Mouse (Mus musculus) intestine, postnatal 0 days (tissue): Measurements from ENCODE around the gene Btbd8. TPM values are rescaled to one million over a fixed set of nuclear protein-coding genes. Genes with fewer than 3 reads are reported as not detected.

Source experiments
- ATAC-seq: fragments of 200-750 bp; cut with Nextera tagmentation; 2 replicates; pipeline ENCODE4 v1.8.0; 2017; ENCODE audit warnings: mild to moderate bottlenecking, moderate TSS enrichment, moderate library complexity
- H3K27ac ChIP-seq: fragments of 300-500 bp; sonication (generic); 2 replicates; pipeline ENCODE4 v1.5.1; 2014; ENCODE audit warnings: mild to moderate bottlenecking, low read depth, low read length, moderate library complexity
- H3K27me3 ChIP-seq: fragments of 300-500 bp; sonication (generic); replicated peaks from 2 replicates; pipeline ENCODE4 v1.6.1; 2014; ENCODE audit warnings: low read length, mixed read lengths; ENCODE audit not compliant: control insufficient read depth, insufficient read depth
- H3K36me3 ChIP-seq: fragments of 300-500 bp; sonication (generic); 2 replicates; pipeline ENCODE4 v1.6.1; 2014; ENCODE audit warnings: mild to moderate bottlenecking, moderate library complexity; ENCODE audit not compliant: control insufficient read depth, insufficient read depth
- H3K4me1 ChIP-seq: fragments of 300-500 bp; sonication (generic); replicated peaks from 2 replicates; pipeline ENCODE4 v1.6.1; 2014; ENCODE audit warnings: antibody characterized with exemption, low read length, mixed read lengths; ENCODE audit not compliant: control insufficient read depth, insufficient read depth
- H3K4me2 ChIP-seq: fragments of 300-500 bp; sonication (generic); replicated peaks from 2 replicates; pipeline ENCODE4 v1.6.1; 2014; ENCODE audit warnings: low read depth, mild to moderate bottlenecking, moderate library complexity
- H3K4me3 ChIP-seq: fragments of 300-500 bp; sonication (generic); 2 replicates; pipeline ENCODE4 v1.5.1; 2014; ENCODE audit warnings: low read depth, low read length
- H3K9ac ChIP-seq: fragments of 300-500 bp; sonication (generic); 2 replicates; pipeline ENCODE4 v1.6.1; 2014; ENCODE audit warnings: mild to moderate bottlenecking, low read depth, low read length
- H3K9me3 ChIP-seq: fragments of 300-500 bp; sonication (generic); 2 replicates; pipeline ENCODE4 v1.6.1; 2016; ENCODE audit warnings: mixed run types; ENCODE audit not compliant: control insufficient read depth
- CTCF ChIP-seq: sonication (generic); IDR thresholded peaks from 2 replicates; pipeline ENCODE4 v1.5.1; 2016; ENCODE audit warnings: low read depth, mild to moderate bottlenecking, control low read depth, antibody characterized with exemption, moderate library complexity
- whole genome bisulfite sequencing: fragments of 180-500 bp; shearing (Covaris S2); extraction: QIAGEN DNeasy Blood & Tissue Kit; methylation state at CpG from one replicate; pipeline ENCODE4 v1.1.7; 2014; 5-methylcytosine and 5-hydroxymethylcytosine counted together
- polyA plus RNA-seq: library from polyadenylated mRNA; unstranded; fragments of >200 nt; fragmentation: Nextera tagmentation; extraction: Ambion mirVana; gene quantifications from 2 replicates; pipeline ENCODE4 v1.2.1, GENCODE M21; 2015

Btbd8 gene
- polyA plus RNA-seq, 1 experiment from 2014 or later = 1.3 TPM

DNA sequence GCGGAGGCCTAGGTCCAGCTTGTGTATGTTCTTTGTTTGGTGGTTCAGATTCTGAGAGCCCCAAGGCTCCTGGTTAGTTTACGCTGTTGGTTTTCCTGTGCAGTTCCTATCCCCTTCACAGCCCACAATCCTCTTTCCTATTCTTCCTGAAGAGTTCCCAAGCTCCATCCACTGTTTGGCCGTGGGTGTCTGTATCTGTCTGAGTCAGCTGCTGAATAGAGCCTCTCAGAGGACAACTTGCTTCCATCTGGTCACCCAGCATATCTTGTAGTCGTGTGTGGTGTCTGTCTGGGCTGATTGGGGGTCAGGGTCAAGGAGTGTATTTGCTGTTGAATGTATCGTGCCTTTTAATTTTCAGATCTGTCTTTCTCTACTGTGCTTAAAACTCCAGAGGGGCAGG, 4.1 kb downstream of the Btbd8 start:
- no peak overlapping the region for H3K9ac ChIP-seq
- H3K4me1 ChIP-seq = no peaks in the 10 kb centered on the region
- H3K27me3 ChIP-seq = no peaks in the 10 kb centered on the region
- no peak overlapping the region for H3K27ac ChIP-seq
- no peaks in the 10 kb centered on the region for H3K9me3 ChIP-seq
- TF ChIP-seq CTCF = no peak
- H3K4me2 ChIP-seq = no peak overlapping the region
- H3K4me3 ChIP-seq = no peak overlapping the region
- WGBS = 81% methylated on average over 5 of the region's 5 CpGs
- no peak for ATAC-seq
- H3K36me3 ChIP-seq = no peaks in the 10 kb centered on the region

DNA sequence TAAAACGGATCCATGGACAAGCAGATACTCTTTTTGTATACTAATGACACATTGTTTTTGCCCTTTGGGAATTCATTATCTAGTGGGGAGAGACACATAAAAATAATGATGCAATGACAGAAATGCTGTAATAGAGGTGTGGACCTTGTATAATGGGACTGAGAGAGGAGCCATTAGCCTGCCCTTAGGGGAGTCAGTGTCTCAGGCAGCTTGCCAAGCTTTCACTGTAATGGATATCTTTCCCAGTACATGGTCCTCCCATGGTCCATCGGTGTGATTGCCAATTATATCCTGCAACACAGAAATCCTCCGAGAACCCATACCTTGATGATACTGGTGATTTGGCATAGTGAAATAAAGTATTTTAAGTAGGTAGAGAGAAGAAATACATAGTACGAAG, 6.5 kb downstream of the Btbd8 start:
- Histone ChIP-seq H3K36me3 (no peaks in the 10 kb centered on the region), H3K9ac (no peak overlapping the region), H3K4me1 (no peaks in the 10 kb centered on the region), H3K27ac (no peak overlapping the region), H3K9me3 (no peaks in the 10 kb centered on the region), H3K4me2 (no peak overlapping the region), H3K4me3 (no peak overlapping the region), H3K27me3 (no peaks in the 10 kb centered on the region)
- 88% methylated on average over 4 of the region's 4 CpGs for WGBS
- no peak for TF ChIP-seq CTCF
- ATAC-seq = no peak

DNA sequence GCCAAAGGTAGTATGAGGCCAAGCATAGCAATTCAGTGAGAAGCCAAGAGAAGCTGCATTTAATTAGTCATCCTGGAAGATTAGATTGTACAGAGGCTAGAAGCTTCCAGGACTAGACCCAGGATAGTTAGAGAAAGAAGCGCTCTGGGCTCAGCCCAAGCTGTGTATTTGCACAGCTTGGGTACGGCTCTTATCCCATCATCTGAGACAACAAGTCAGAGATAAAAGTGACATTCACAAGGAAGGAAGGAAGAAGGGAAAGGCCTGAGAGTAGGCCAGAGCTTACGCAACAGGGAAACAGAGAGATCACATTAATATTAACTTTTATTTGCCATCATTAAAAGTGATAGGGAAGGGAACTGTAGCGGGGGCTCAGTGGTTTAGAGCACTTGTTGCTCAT, 10.2 kb downstream of the Btbd8 start:
- WGBS = 36% methylated on average over 4 of the region's 4 CpGs
- H3K36me3 ChIP-seq = no peaks in the 10 kb centered on the region
- no peak overlapping the region for H3K4me3 ChIP-seq
- H3K27me3 ChIP-seq = no peaks in the 10 kb centered on the region
- H3K9ac ChIP-seq = no peak overlapping the region
- no peak for ATAC-seq
- no peaks in the 10 kb centered on the region for H3K9me3 ChIP-seq
- H3K27ac ChIP-seq = no peak overlapping the region
- no peaks in the 10 kb centered on the region for H3K4me1 ChIP-seq
- no peak for TF ChIP-seq CTCF
- no peak overlapping the region for H3K4me2 ChIP-seq

GRCm38 (mm10) chr5:107448784-107449183, 11.0 kb downstream of the Btbd8 start:
- H3K27me3 ChIP-seq = no peaks in the 10 kb centered on the region
- no peak overlapping the region for H3K27ac ChIP-seq
- no peak for ATAC-seq
- H3K4me2 ChIP-seq = no peak overlapping the region
- no peaks in the 10 kb centered on the region for H3K4me1 ChIP-seq
- H3K4me3 ChIP-seq = no peak overlapping the region
- TF ChIP-seq CTCF = no peak
- no peak overlapping the region for H3K9ac ChIP-seq
- no peaks in the 10 kb centered on the region for H3K36me3 ChIP-seq
- no peaks in the 10 kb centered on the region for H3K9me3 ChIP-seq
- 81% methylated on average over 4 of the region's 4 CpGs for WGBS

- H3K9me3 ChIP-seq = no peaks in the 10 kb centered on the region
- H3K4me2 ChIP-seq = no peak overlapping the region
- ATAC-seq = no peak
- no peaks in the 10 kb centered on the region for H3K36me3 ChIP-seq
- H3K4me1 ChIP-seq = no peaks in the 10 kb centered on the region
- 72% methylated on average over 5 of the region's 5 CpGs for WGBS
- H3K9ac ChIP-seq = no peak overlapping the region
- no peak for TF ChIP-seq CTCF
- no peak overlapping the region for H3K27ac ChIP-seq
- no peak overlapping the region for H3K4me3 ChIP-seq
- no peaks in the 10 kb centered on the region for H3K27me3 ChIP-seq
Measured at GRCm38 (mm10) chr5:107449620-107450019, 11.8 kb downstream of the Btbd8 start.

DNA sequence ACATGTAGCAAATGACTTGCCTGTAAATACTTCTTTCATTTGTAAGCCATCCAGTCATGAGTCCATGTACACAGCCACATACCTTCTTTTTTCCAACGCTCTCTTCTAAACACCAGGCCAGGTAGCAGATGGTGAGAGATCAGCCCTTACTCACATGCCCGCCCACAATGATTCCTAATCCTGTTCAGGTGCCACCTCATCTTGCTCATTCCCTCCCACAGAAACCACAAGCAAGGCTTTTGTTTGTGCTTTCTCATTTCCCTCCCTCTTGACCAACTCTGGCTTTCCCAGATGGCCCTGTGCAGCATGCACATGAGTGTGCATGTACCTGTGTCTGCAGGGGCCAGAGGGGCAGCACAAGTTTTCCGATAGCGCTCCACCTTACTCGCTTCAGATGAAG, 12.5 kb downstream of the Btbd8 start:
- Histone ChIP-seq H3K36me3 (no peaks in the 10 kb centered on the region), H3K9ac (no peak overlapping the region), H3K9me3 (no peaks in the 10 kb centered on the region), H3K4me2 (no peak overlapping the region), H3K4me1 (no peaks in the 10 kb centered on the region), H3K4me3 (no peak overlapping the region), H3K27ac (no peak overlapping the region), H3K27me3 (no peaks in the 10 kb centered on the region)
- no peak for TF ChIP-seq CTCF
- 96% methylated on average over 5 of the region's 5 CpGs for WGBS
- ATAC-seq = no peak
